In genomic region chr6:54114412-54114811, GRCm38 (mm10) we compare ENCODE assay signal across 19 mouse cellular contexts.
"Had no signal": no experiment of that assay in that cellular context is flagged by ENCODE, and none has a peak within 500 bp of the region (broad histone marks: within the 10 kb centered on the region; RNA-seq: fewer than 3 reads in every experiment).

No protein-coding gene starts in this region.

- ATAC-seq: hindbrain, embryonic 16.5 days; inflammation-experienced regulatory T-cells, adult 6 months; intestine, embryonic 16.5 days; liver, embryonic 12.5 days had no signal

- DNase-seq: gastrocnemius, adult 2 months; gastrocnemius, postnatal 10 days; gastrocnemius, postnatal 25 days; heart, adult 2 months; heart, postnatal 14 days; heart, postnatal 36 days; kidney, adult 11 months; kidney, adult 2 months; kidney, adult 9 months; kidney, postnatal 14 days; kidney, postnatal 36 days; layer of hippocampus, adult 9-11 months; layer of hippocampus, postnatal 36 days; left cerebral cortex, postnatal 4 days; lung, adult 18-20 months had no signal
